Mouse (Mus musculus) CD4-positive, CD25-positive, alpha-beta regulatory T cell, adult 2 months (primary cell): ENCODE results near the gene Slc12a6.

Experiments
- DNase-seq: peaks from one replicate; pipeline ENCODE4 v3.0.0-alpha.2; 2012; ENCODE audit warnings: low read depth, low spot score

Gene Slc12a6

GRCm38 (mm10) chr2:112318227-112318626, 52.6 kb downstream of the Slc12a6 start:
- no peak for DNase-seq

- no peak for DNase-seq
These were observed 53.3 kb downstream of the Slc12a6 start for GRCm38 (mm10) chr2:112318905-112319304.

GRCm38 (mm10) chr2:112328069-112328777, 62.6 kb downstream of the Slc12a6 start:
- DNase-seq, result no peak

GRCm38 (mm10) chr2:112332051-112332898, 66.7 kb downstream of the Slc12a6 start:
- no peak for DNase-seq

- no peak for DNase-seq
These were observed 71.6 kb downstream of the Slc12a6 start for GRCm38 (mm10) chr2:112337211-112337610.

GRCm38 (mm10) chr2:112339736-112340135, 74.1 kb downstream of the Slc12a6 start:
- DNase-seq, result peak; percentile 49

- no peak for DNase-seq
These were observed 75.5 kb downstream of the Slc12a6 start for GRCm38 (mm10) chr2:112341117-112341516.

GRCm38 (mm10) chr2:112348246-112348645, 82.6 kb downstream of the Slc12a6 start:
- DNase-seq, result no peak

- DNase-seq, result no peak
These were observed 88.2 kb downstream of the Slc12a6 start for GRCm38 (mm10) chr2:112353685-112354455.

- no peak for DNase-seq
These were observed 94.0 kb downstream of the Slc12a6 start for GRCm38 (mm10) chr2:112359611-112360010.

GRCm38 (mm10) chr2:112360012-112360780, 94.6 kb downstream of the Slc12a6 start:
- DNase-seq, result no peak

GRCm38 (mm10) chr2:112360781-112361169, 95.2 kb downstream of the Slc12a6 start:
- no peak for DNase-seq

GRCm38 (mm10) chr2:112367222-112367621, 101.6 kb downstream of the Slc12a6 start:
- DNase-seq, result peak; percentile 20

- peak; percentile 91 for DNase-seq
These were observed 102.4 kb downstream of the Slc12a6 start, which contains the start of gene Emc4 for GRCm38 (mm10) chr2:112367726-112368673. Emc4 (minus strand) TSS chr2:112368027.

- DNase-seq, result no peak
These were observed 104.3 kb downstream of the Slc12a6 start for GRCm38 (mm10) chr2:112369941-112370340.

- no peak for DNase-seq
These were observed 107.5 kb downstream of the Slc12a6 start for GRCm38 (mm10) chr2:112373141-112373540.

- no peak for DNase-seq
These were observed 109.0 kb downstream of the Slc12a6 start for GRCm38 (mm10) chr2:112374610-112375009.

- peak; percentile 97 for DNase-seq
These were observed 113.6 kb downstream of the Slc12a6 start, which contains the start of gene Katnbl1 for GRCm38 (mm10) chr2:112378973-112379898. Katnbl1 (plus strand) TSS chr2:112379211.

- DNase-seq, result no peak
These were observed 114.5 kb downstream of the Slc12a6 start for GRCm38 (mm10) chr2:112380131-112380530.
